Mouse (Mus musculus) forebrain, embryonic 11.5 days (tissue): Measurements from ENCODE around the gene Tmem63a. TPM values are rescaled to one million over a fixed set of nuclear protein-coding genes. Genes with fewer than 3 reads are reported as not detected.
A peak's percentile ranks its signal among the peaks of the same experiment; 100 is the strongest.

Experiments
- ATAC-seq: fragments of 200-750 bp; cut with Nextera tagmentation; replicated peaks from 2 replicates; pipeline ENCODE4 v1.8.0; 2017; ENCODE audit warnings: moderate TSS enrichment; ENCODE audit not compliant: low FRiP score
- DNase-seq: peaks from one replicate; pipeline ENCODE4 v3.0.0-alpha.2; 2017; ENCODE audit warnings: low spot score
- H3K27ac ChIP-seq: fragments of 300-500 bp; sonication (generic); 2 replicates; pipeline ENCODE4 v1.5.1; 2014; ENCODE audit warnings: low read depth, low read length
- H3K27me3 ChIP-seq: fragments of 300-500 bp; sonication (generic); 2 replicates; pipeline ENCODE4 v1.6.1; 2014; ENCODE audit warnings: mild to moderate bottlenecking, low read length, mixed read lengths; ENCODE audit not compliant: control insufficient read depth, insufficient read depth
- H3K36me3 ChIP-seq: fragments of 300-500 bp; sonication (generic); 2 replicates; pipeline ENCODE4 v1.6.1; 2014; ENCODE audit warnings: mild to moderate bottlenecking, low read length, moderate library complexity, mixed read lengths; ENCODE audit not compliant: control insufficient read depth, insufficient read depth
- H3K4me1 ChIP-seq: fragments of 300-500 bp; sonication (generic); replicated peaks from 2 replicates; pipeline ENCODE4 v1.6.1; 2014; ENCODE audit warnings: low read length, mixed read lengths; ENCODE audit not compliant: control insufficient read depth, insufficient read depth
- H3K4me2 ChIP-seq: fragments of 300-500 bp; sonication (generic); 2 replicates; pipeline ENCODE4 v1.6.1; 2014; ENCODE audit warnings: low read depth, mild to moderate bottlenecking, low read length, moderate library complexity, mixed read lengths; ENCODE audit not compliant: severe bottlenecking
- H3K4me3 ChIP-seq: fragments of 300-500 bp; sonication (generic); 2 replicates; pipeline ENCODE4 v1.5.1; 2014; ENCODE audit warnings: low read depth, low read length
- H3K9ac ChIP-seq: fragments of 300-500 bp; sonication (generic); 2 replicates; pipeline ENCODE4 v1.6.1; 2014; ENCODE audit warnings: low read length
- H3K9me3 ChIP-seq: fragments of 300-500 bp; sonication (generic); 2 replicates; pipeline ENCODE4 v1.6.1; 2016; ENCODE audit warnings: low read length, mixed read lengths; ENCODE audit not compliant: control insufficient read depth
- WGBS: fragments of 180-500 bp; shearing (Covaris S2); extraction: QIAGEN DNeasy Blood & Tissue Kit; methylation state at CpG from one replicate; pipeline ENCODE4 v1.1.7; 2014; 5-methylcytosine and 5-hydroxymethylcytosine counted together
- polyA plus RNA-seq: library from polyadenylated mRNA; unstranded; fragments of >200 nt; fragmentation: Nextera tagmentation; extraction: Ambion mirVana; gene quantifications from 2 replicates; pipeline ENCODE4 v1.2.1, GENCODE M21; 2014

Tmem63a gene
- polyA plus RNA-seq, 1 experiment from 2014 or later: 2.7 TPM

- Histone ChIP-seq H3K27me3 (no peaks in the 10 kb centered on the region), H3K4me3 (peak overlapping the region; percentile 86), H3K27ac (no peak overlapping the region), H3K4me1 (peaks cover 6% of the 10 kb centered on the region; the same call in 1 of the 2 replicates), H3K9me3 (no peaks in the 10 kb centered on the region), H3K36me3 (peaks cover 3% of the 10 kb centered on the region; the same call in 1 of the 2 replicates), H3K9ac (peak overlapping the region; percentile 93), H3K4me2 (peak overlapping the region; percentile 87)
- DNase-seq: no peak
- WGBS: 7% methylated on average over 5 of the region's 5 CpGs
- ATAC-seq: no peak; the same call in 1 of the 2 replicates
Measured at GRCm38 (mm10) chr1:180904815-180905080, 37.4 kb upstream of the Tmem63a start.

DNA sequence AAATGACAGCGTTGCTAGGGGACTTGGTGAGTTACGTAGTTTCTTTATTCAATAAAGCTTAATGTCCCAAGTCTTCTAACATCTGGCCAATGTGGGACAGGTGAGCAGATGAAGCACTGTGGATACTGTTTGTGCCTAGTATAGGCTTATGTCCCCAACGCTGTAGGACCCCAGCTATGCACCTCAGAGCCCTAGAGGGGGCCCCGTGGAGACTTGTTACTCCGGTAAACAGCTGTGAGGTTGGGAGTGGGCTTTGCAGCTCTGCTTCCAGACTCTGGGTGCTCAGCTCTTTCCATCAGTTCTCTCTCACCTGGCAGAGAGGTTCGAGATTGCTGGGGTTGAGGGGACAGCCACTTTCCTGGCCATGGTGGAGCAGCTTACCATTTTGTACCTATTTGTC, 36.8 kb upstream of the Tmem63a start:
- ATAC-seq (no peak), DNase-seq (no peak)
- H3K27ac ChIP-seq: no peak overlapping the region
- peak overlapping the region; percentile 87 for H3K4me2 ChIP-seq
- H3K9ac ChIP-seq: peak overlapping the region; percentile 93
- H3K36me3 ChIP-seq: peaks cover 3% of the 10 kb centered on the region; the same call in 1 of the 2 replicates
- H3K4me3 ChIP-seq: peak overlapping the region; percentile 86
- no peaks in the 10 kb centered on the region for H3K9me3 ChIP-seq
- WGBS: 66% methylated on average over 6 of the region's 6 CpGs
- peaks cover 6% of the 10 kb centered on the region; the same call in 1 of the 2 replicates for H3K4me1 ChIP-seq
- no peaks in the 10 kb centered on the region for H3K27me3 ChIP-seq

DNA sequence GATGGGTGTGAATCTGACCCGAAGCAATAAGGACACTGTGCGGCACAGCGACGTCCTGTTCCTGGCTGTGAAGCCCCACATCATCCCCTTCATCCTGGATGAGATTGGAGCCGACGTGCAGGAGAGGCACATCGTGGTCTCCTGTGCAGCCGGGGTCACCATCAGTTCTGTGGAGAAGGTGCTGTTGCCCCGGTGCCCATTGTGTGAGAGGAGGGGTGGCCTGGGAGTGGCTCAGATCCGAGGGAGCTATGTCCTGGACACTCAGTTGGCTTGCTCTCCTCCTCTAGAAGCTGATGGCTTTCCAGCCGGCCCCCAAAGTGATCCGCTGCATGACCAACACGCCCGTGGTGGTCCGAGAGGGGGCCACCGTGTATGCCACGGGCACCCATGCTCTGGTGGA, 36.3 kb upstream of the Tmem63a start:
- Histone ChIP-seq H3K9me3 (no peaks in the 10 kb centered on the region), H3K4me1 (peaks cover 6% of the 10 kb centered on the region; the same call in 1 of the 2 replicates), H3K4me2 (peak overlapping the region; percentile 87; the same call in 1 of the 2 replicates), H3K4me3 (peak overlapping the region; percentile 86; the same call in 1 of the 2 replicates), H3K9ac (no peak overlapping the region), H3K36me3 (peaks cover 3% of the 10 kb centered on the region; the same call in 1 of the 2 replicates), H3K27ac (no peak overlapping the region), H3K27me3 (no peaks in the 10 kb centered on the region)
- WGBS: 93% methylated on average over 17 of the region's 17 CpGs
- ATAC-seq: no peak
- DNase-seq: no peak

- peaks cover 6% of the 10 kb centered on the region; the same call in 1 of the 2 replicates for H3K4me1 ChIP-seq
- H3K27ac ChIP-seq: no peak overlapping the region
- 91% methylated on average over 24 of the region's 24 CpGs for WGBS
- H3K4me3 ChIP-seq: no peak overlapping the region
- DNase-seq: no peak
- peaks cover 3% of the 10 kb centered on the region; the same call in 1 of the 2 replicates for H3K36me3 ChIP-seq
- no peak overlapping the region for H3K4me2 ChIP-seq
- no peaks in the 10 kb centered on the region for H3K27me3 ChIP-seq
- no peaks in the 10 kb centered on the region for H3K9me3 ChIP-seq
- H3K9ac ChIP-seq: no peak overlapping the region
- ATAC-seq: no peak
Measured at GRCm38 (mm10) chr1:180906461-180907147, 35.5 kb upstream of the Tmem63a start.

- no peak overlapping the region for H3K4me2 ChIP-seq
- H3K9ac ChIP-seq: no peak overlapping the region
- DNase-seq (no peak), ATAC-seq (no peak)
- no peaks in the 10 kb centered on the region for H3K27me3 ChIP-seq
- H3K36me3 ChIP-seq: peaks cover 3% of the 10 kb centered on the region; the same call in 1 of the 2 replicates
- no peaks in the 10 kb centered on the region for H3K9me3 ChIP-seq
- no peak overlapping the region for H3K27ac ChIP-seq
- 55% methylated on average over 8 of the region's 8 CpGs for WGBS
- no peaks in the 10 kb centered on the region for H3K4me1 ChIP-seq
- no peak overlapping the region for H3K4me3 ChIP-seq
Measured at GRCm38 (mm10) chr1:180911138-180911537, 31.0 kb upstream of the Tmem63a start.

DNA sequence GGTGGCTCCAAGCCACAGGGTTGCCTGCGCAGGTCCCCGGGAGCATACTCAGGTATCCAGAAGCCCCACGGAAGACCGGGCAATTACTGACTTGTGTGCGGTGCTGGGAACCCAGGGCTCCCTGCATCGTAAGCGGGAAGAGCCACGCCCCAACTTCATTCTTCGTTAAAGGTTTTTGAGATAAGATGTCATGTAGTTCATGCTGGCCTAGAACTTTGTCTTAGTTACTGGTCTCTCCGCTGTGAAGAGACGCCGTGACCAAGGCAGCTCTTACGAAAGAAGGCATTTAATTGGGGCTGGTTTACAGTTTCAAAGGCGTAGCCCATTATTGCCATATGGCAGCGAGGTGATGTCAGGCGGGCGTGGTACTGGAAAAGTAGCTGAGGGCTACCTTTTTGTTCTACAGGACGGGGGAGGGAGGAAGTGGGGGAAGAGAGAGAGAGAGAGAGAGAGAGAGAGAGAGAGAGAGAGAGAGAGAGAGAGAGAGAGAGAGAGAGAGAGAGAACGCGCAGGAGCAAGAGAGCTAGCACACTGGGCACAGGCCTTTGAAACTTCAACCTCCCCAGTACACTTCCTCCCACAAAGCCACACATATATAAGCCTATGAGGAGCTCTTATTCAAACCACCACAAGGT, 30.4 kb upstream of the Tmem63a start:
- H3K4me2 ChIP-seq: no peak overlapping the region
- H3K9ac ChIP-seq: no peak overlapping the region
- H3K4me3 ChIP-seq: no peak overlapping the region
- H3K9me3 ChIP-seq: no peaks in the 10 kb centered on the region
- H3K4me1 ChIP-seq: no peaks in the 10 kb centered on the region
- no peaks in the 10 kb centered on the region for H3K27me3 ChIP-seq
- WGBS: 60% methylated on average over 20 of the region's 20 CpGs
- ATAC-seq: no peak
- DNase-seq: no peak
- H3K36me3 ChIP-seq: peaks cover 3% of the 10 kb centered on the region; the same call in 1 of the 2 replicates
- H3K27ac ChIP-seq: no peak overlapping the region

DNA sequence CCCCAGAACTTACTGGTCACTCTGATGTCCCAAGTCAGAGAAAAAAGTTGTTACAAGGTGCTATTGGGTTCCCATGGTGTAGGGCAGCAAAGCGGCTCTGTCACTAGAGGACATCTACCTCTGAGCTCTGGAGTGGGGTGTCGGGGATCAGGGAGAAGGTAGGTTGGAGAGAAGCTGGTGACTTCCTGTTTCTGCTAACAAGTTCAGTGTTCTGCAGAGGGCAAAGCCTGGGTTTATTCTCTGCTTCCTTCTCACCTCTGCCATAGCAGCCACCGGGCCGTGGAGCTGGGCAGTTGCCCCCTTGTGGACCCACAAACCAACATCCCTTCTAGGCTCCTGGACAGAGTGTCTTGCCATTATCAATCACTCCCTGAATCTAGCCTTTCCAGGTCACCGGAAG, 29.4 kb upstream of the Tmem63a start:
- no peaks in the 10 kb centered on the region for H3K4me1 ChIP-seq
- H3K9ac ChIP-seq: no peak overlapping the region
- H3K36me3 ChIP-seq: no peaks in the 10 kb centered on the region
- H3K4me3 ChIP-seq: no peak overlapping the region
- H3K27ac ChIP-seq: no peak overlapping the region
- ATAC-seq (no peak), DNase-seq (no peak)
- no peaks in the 10 kb centered on the region for H3K9me3 ChIP-seq
- H3K4me2 ChIP-seq: no peak overlapping the region
- WGBS: 91% methylated on average over 5 of the region's 5 CpGs
- H3K27me3 ChIP-seq: no peaks in the 10 kb centered on the region

GRCm38 (mm10) chr1:180913797-180914196, 28.3 kb upstream of the Tmem63a start:
- WGBS: 75% methylated on average over 4 of the region's 4 CpGs
- Histone ChIP-seq H3K27me3 (no peaks in the 10 kb centered on the region), H3K9me3 (no peaks in the 10 kb centered on the region), H3K4me3 (no peak overlapping the region), H3K4me2 (no peak overlapping the region), H3K4me1 (no peaks in the 10 kb centered on the region), H3K36me3 (no peaks in the 10 kb centered on the region), H3K27ac (no peak overlapping the region), H3K9ac (no peak overlapping the region)
- no peak for DNase-seq
- no peak for ATAC-seq
